Mouse (Mus musculus): ENCODE measurements around the gene Tmem255a. TPM values are rescaled to one million over a fixed set of nuclear protein-coding genes. Genes with fewer than 3 reads are reported as not detected.

The Tmem255a gene
- 1 to 10 TPM in 1 of 2 experiments, under 1 TPM in 1; 0.79 to 1.2 TPM for total RNA-seq (2021)

GRCm38 (mm10) chrX:38251851-38252571 lies at the start of gene Tmem255a:
Gene Tmem255a (minus strand): TSS chrX:38252439.
- intact Hi-C loops (cut with DNase I): loop anchor here (5.0 to 10.0 kb wide), 2 partner anchors 185 to 383 kb away; partner anchors contain the start of gene C1galt1c1
- DNase-seq: peak; percentile 18 to 32

- intact Hi-C loops (cut with DNase I): loop anchor here (10.0 kb wide), 1 partner anchor 375 kb away; the partner anchor contains the start of gene C1galt1c1
- DNase-seq: no peak
Observed at GRCm38 (mm10) chrX:38259610-38260009, 7.4 kb upstream of the Tmem255a start.

GRCm38 (mm10) chrX:38250352-38250950 lies 1.8 kb downstream of the Tmem255a start:
- intact Hi-C loops (cut with DNase I): loop anchor here (5.0 to 10.0 kb wide), 2 partner anchors 187 to 384 kb away; partner anchors contain the start of gene C1galt1c1
- peak in 1 of 2 experiments; percentile 10 for DNase-seq

- intact Hi-C loops (cut with DNase I): loop anchor here (5.0 to 10.0 kb wide), 2 partner anchors 188 to 385 kb away; partner anchors contain the start of gene C1galt1c1
- peak; percentile 35 to 38 for DNase-seq
Observed at GRCm38 (mm10) chrX:38249640-38250351, 2.4 kb downstream of the Tmem255a start.

GRCm38 (mm10) chrX:38247601-38248000 lies 4.6 kb downstream of the Tmem255a start:
- DNase-seq: no peak
- intact Hi-C loops (cut with DNase I): no loop called here

- intact Hi-C loops (cut with DNase I): no loop called here
Observed at GRCm38 (mm10) chrX:38247108-38247507, 5.1 kb downstream of the Tmem255a start.

GRCm38 (mm10) chrX:38237731-38238130 lies 14.5 kb downstream of the Tmem255a start:
- intact Hi-C loops (cut with DNase I): no loop called here
- peak; percentile 19 to 51 for DNase-seq

More at GRCm38 (mm10) chrX:38247108-38247507, 5.1 kb downstream of the Tmem255a start:
- DNase-seq: no peak

GRCm38 (mm10) chrX:38229888-38230287 lies 22.4 kb downstream of the Tmem255a start:
- intact Hi-C loops (cut with DNase I): no loop called here

GRCm38 (mm10) chrX:38222757-38223156 lies 29.5 kb downstream of the Tmem255a start:
- intact Hi-C loops (cut with DNase I): no loop called here
- no peak for DNase-seq

More at GRCm38 (mm10) chrX:38229888-38230287, 22.4 kb downstream of the Tmem255a start:
- no peak for DNase-seq

GRCm38 (mm10) chrX:38217676-38217991 lies 34.6 kb downstream of the Tmem255a start:
- intact Hi-C loops (cut with DNase I): no loop called here
- no peak for DNase-seq

GRCm38 (mm10) chrX:38216986-38217675 lies 35.1 kb downstream of the Tmem255a start:
- intact Hi-C loops (cut with DNase I): no loop called here

GRCm38 (mm10) chrX:38207392-38207791 lies 44.8 kb downstream of the Tmem255a start:
- no peak for DNase-seq
- intact Hi-C loops (cut with DNase I): no loop called here

More at GRCm38 (mm10) chrX:38216986-38217675, 35.1 kb downstream of the Tmem255a start:
- no peak for DNase-seq

- intact Hi-C loops (cut with DNase I): no loop called here
- DNase-seq: no peak
Observed at GRCm38 (mm10) chrX:38201816-38202215, 50.4 kb downstream of the Tmem255a start.

GRCm38 (mm10) chrX:38190458-38190764 lies 61.8 kb downstream of the Tmem255a start:
- DNase-seq: no peak
- intact Hi-C loops (cut with DNase I): no loop called here

- DNase-seq: peak; percentile 89 to 90
- intact Hi-C loops (cut with DNase I): no loop called here
Observed at GRCm38 (mm10) chrX:38189552-38190457, 62.4 kb downstream of the Tmem255a start, which contains the start of gene Zbtb33. Gene Zbtb33 (plus strand): TSS chrX:38189793.

- intact Hi-C loops (cut with DNase I): no loop called here
- DNase-seq: no peak
Observed at GRCm38 (mm10) chrX:38185520-38185919, 66.7 kb downstream of the Tmem255a start.

GRCm38 (mm10) chrX:38181608-38182258 lies 70.5 kb downstream of the Tmem255a start:
- intact Hi-C loops (cut with DNase I): no loop called here
- peak; percentile 37 to 64 for DNase-seq

GRCm38 (mm10) chrX:38180656-38181607 lies 71.3 kb downstream of the Tmem255a start:
- intact Hi-C loops (cut with DNase I): no loop called here

More at GRCm38 (mm10) chrX:38180656-38181607, 71.3 kb downstream of the Tmem255a start:
- peak; percentile 13 to 19 for DNase-seq
